Mouse (Mus musculus) neural tube, embryonic 11.5 days (tissue): ENCODE data around the gene Tpmt. TPM values are rescaled to one million over a fixed set of nuclear protein-coding genes. Genes with fewer than 3 reads are reported as not detected.
A peak's percentile ranks its signal among the peaks of the same experiment; 100 is the strongest.

Experiments
- ATAC-seq: fragments of 200-750 bp; cut with Nextera tagmentation; 2 replicates; pipeline ENCODE4 v1.8.0; 2017; ENCODE audit warnings: moderate number of reproducible peaks, mild to moderate bottlenecking, moderate TSS enrichment, moderate library complexity; ENCODE audit not compliant: insufficient read depth, low FRiP score, low TSS enrichment
- DNase-seq: peaks from one replicate; pipeline ENCODE4 v3.0.0-alpha.2; 2015; ENCODE audit warnings: low spot score
- H3K27ac ChIP-seq: fragments of 300-500 bp; sonication (generic); 2 replicates; pipeline ENCODE4 v1.5.1; 2014; ENCODE audit warnings: low read depth, mild to moderate bottlenecking, low read length
- H3K27me3 ChIP-seq: fragments of 300-500 bp; sonication (generic); 2 replicates; pipeline ENCODE4 v1.6.1; 2014; ENCODE audit warnings: mild to moderate bottlenecking, low read length, mixed read lengths; ENCODE audit not compliant: control insufficient read depth, insufficient read depth
- H3K36me3 ChIP-seq: fragments of 300-500 bp; sonication (generic); 2 replicates; pipeline ENCODE4 v1.6.1; 2014; ENCODE audit warnings: mild to moderate bottlenecking, low read length, moderate library complexity, mixed read lengths; ENCODE audit not compliant: control insufficient read depth, insufficient read depth
- H3K4me1 ChIP-seq: fragments of 300-500 bp; sonication (generic); 2 replicates; pipeline ENCODE4 v1.6.1; 2014; ENCODE audit warnings: low read length, mixed read lengths; ENCODE audit not compliant: control insufficient read depth, insufficient read depth
- H3K4me2 ChIP-seq: fragments of 300-500 bp; sonication (generic); 2 replicates; pipeline ENCODE4 v1.6.1; 2014; ENCODE audit warnings: low read depth, mild to moderate bottlenecking, moderate library complexity
- H3K4me3 ChIP-seq: fragments of 300-500 bp; sonication (generic); 2 replicates; pipeline ENCODE4 v1.5.1; 2014; ENCODE audit warnings: low read depth, low read length
- H3K9ac ChIP-seq: fragments of 300-500 bp; sonication (generic); 2 replicates; pipeline ENCODE4 v1.6.1; 2014; ENCODE audit warnings: mild to moderate bottlenecking, low read length
- H3K9me3 ChIP-seq: fragments of 300-500 bp; sonication (generic); 2 replicates; pipeline ENCODE4 v1.6.1; 2016; ENCODE audit warnings: low read length; ENCODE audit not compliant: control insufficient read depth
- WGBS: fragments of 180-500 bp; shearing (Covaris S2); extraction: QIAGEN DNeasy Blood & Tissue Kit; methylation state at CpG from one replicate; pipeline ENCODE4 v1.1.7; 2014; 5-methylcytosine and 5-hydroxymethylcytosine counted together
- polyA plus RNA-seq: library from polyadenylated mRNA; unstranded; fragments of >200 nt; fragmentation: Nextera tagmentation; extraction: Ambion mirVana; gene quantifications from 2 replicates; pipeline ENCODE4 v1.2.1, GENCODE M21; 2014

Gene Tpmt
- polyA plus RNA-seq, 1 experiment from 2014 or later: 46.7 TPM

GRCm38 (mm10) chr13:46979836-46980490, 64.6 kb downstream of the Tpmt start:
- DNase-seq: no peak
- Histone ChIP-seq H3K9me3 (no peaks in the 10 kb centered on the region), H3K36me3 (no peaks in the 10 kb centered on the region), H3K9ac (no peak overlapping the region), H3K4me1 (no peaks in the 10 kb centered on the region), H3K4me2 (no peak overlapping the region), H3K27ac (no peak overlapping the region), H3K4me3 (no peak overlapping the region), H3K27me3 (no peaks in the 10 kb centered on the region)
- no peak for ATAC-seq
- 83% methylated on average over 13 of the region's 13 CpGs for WGBS

DNA sequence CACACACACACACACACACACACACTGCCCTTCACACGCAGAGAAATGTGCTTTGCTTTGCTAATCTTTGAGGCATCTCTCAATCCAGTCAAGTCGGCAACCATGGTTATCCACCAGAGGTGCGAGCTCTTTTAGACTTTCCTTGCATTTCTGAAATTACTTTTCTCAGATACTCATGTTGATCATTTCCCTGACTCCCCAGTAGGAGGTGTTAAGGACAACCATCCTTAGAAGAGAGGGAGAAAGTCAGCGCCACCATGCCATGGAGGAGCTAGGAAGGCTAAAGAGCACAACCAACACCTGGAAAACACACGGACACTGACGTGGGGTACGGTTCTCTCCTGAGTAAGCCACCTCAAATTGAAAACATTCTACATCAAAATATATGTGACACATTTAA, 68.0 kb downstream of the Tpmt start:
- ATAC-seq (no peak), DNase-seq (no peak)
- H3K4me3 ChIP-seq: no peak overlapping the region
- no peaks in the 10 kb centered on the region for H3K27me3 ChIP-seq
- H3K27ac ChIP-seq: no peak overlapping the region
- H3K4me1 ChIP-seq: no peaks in the 10 kb centered on the region
- no peaks in the 10 kb centered on the region for H3K36me3 ChIP-seq
- WGBS: 90% methylated on average over 7 of the region's 7 CpGs
- no peaks in the 10 kb centered on the region for H3K9me3 ChIP-seq
- no peak overlapping the region for H3K9ac ChIP-seq
- H3K4me2 ChIP-seq: no peak overlapping the region

- DNase-seq (no peak), ATAC-seq (no peak)
- no peaks in the 10 kb centered on the region for H3K36me3 ChIP-seq
Measured at GRCm38 (mm10) chr13:46975930-46976329, 68.6 kb downstream of the Tpmt start.

GRCm38 (mm10) chr13:46975031-46975551, 69.4 kb downstream of the Tpmt start:
- H3K9ac ChIP-seq: peak overlapping the region; percentile 29
- peak overlapping the region; percentile 78 for H3K27ac ChIP-seq
- H3K4me1 ChIP-seq: no peaks in the 10 kb centered on the region
- WGBS: 31% methylated on average over 14 of the region's 14 CpGs
- peak overlapping the region; percentile 20 for H3K4me3 ChIP-seq
- ATAC-seq (peak; percentile 98), DNase-seq (peak; percentile 73)
- H3K36me3 ChIP-seq: no peaks in the 10 kb centered on the region
- no peaks in the 10 kb centered on the region for H3K27me3 ChIP-seq
- peak overlapping the region; percentile 41 for H3K4me2 ChIP-seq
- H3K9me3 ChIP-seq: no peaks in the 10 kb centered on the region

More at GRCm38 (mm10) chr13:46975930-46976329, 68.6 kb downstream of the Tpmt start:
- H3K27ac ChIP-seq: peak overlapping the region; percentile 78
- H3K4me2 ChIP-seq: peak overlapping the region; percentile 41; the same call in 1 of the 2 replicates
- no peaks in the 10 kb centered on the region for H3K4me1 ChIP-seq
- H3K9me3 ChIP-seq: no peaks in the 10 kb centered on the region
- no peaks in the 10 kb centered on the region for H3K27me3 ChIP-seq
- WGBS: 45% methylated on average over 4 of the region's 4 CpGs
- no peak overlapping the region for H3K4me3 ChIP-seq
- H3K9ac ChIP-seq: no peak overlapping the region

Other genes with a start within 250 kb of the Tpmt start
- 20.6 and 23.0 TPM in 2 replicates for gene Kif13a, start 114.9 kb downstream of the Tpmt start, polyA plus RNA-seq
- 5.7 and 6.4 TPM in 2 replicates for gene Nhlrc1, start 29.9 kb downstream of the Tpmt start, polyA plus RNA-seq
- 15.8 and 19.1 TPM in 2 replicates for gene Kdm1b, start 1.2 kb downstream of the Tpmt start, polyA plus RNA-seq
- gene Dek, start 61.5 kb upstream of the Tpmt start, polyA plus RNA-seq: 319 and 324 TPM in 2 replicates
- gene Rnf144b, start 77.9 kb upstream of the Tpmt start, polyA plus RNA-seq: 2.4 and 3.1 TPM in 2 replicates